Mouse (Mus musculus) thymus, postnatal 4 days (tissue): ENCODE measurements at regions not wholly inside any gene's neighbourhood (a gene's known extent, or its start where the extent isn't known, plus 50 kb on each side); places are given as distances from the start of the nearest gene placed in this dataset.

Experiments used
- DNase-seq: peaks from one replicate; pipeline ENCODE4 v3.0.0; 2021

- DNase-seq, result no peak
Measured at GRCm38 (mm10) chr14:72778756-72779155, 69.0 kb upstream of the Fndc3a start.

GRCm38 (mm10) chr14:72777927-72778560 is 68.2 kb upstream of the Fndc3a start:
- DNase-seq, result no peak

GRCm38 (mm10) chr14:72770237-72770636 is 60.4 kb upstream of the Fndc3a start:
- no peak for DNase-seq

GRCm38 (mm10) chr14:72760123-72760522 is 50.3 kb upstream of the Fndc3a start:
- DNase-seq, result no peak
